Mouse (Mus musculus) hindbrain, embryonic 10.5 days (tissue): ENCODE data around the gene Gapdh. TPM values are rescaled to one million over a fixed set of nuclear protein-coding genes. Genes with fewer than 3 reads are reported as not detected.

ENCODE experiments used
- DNase-seq: peaks from one replicate; pipeline ENCODE4 v3.0.0-alpha.2; 2017; ENCODE audit warnings: low spot score
- H3K27ac ChIP-seq: fragments of 300-500 bp; sonication (generic); 2 replicates; pipeline ENCODE4 v1.5.1; 2016; ENCODE audit warnings: mild to moderate bottlenecking, moderate library complexity
- H3K27me3 ChIP-seq: fragments of 300-500 bp; sonication (generic); 2 replicates; pipeline ENCODE4 v1.6.1; 2016; ENCODE audit warnings: mild to moderate bottlenecking; ENCODE audit not compliant: poor library complexity, insufficient read depth, severe bottlenecking
- H3K36me3 ChIP-seq: fragments of 300-500 bp; sonication (generic); 2 replicates; pipeline ENCODE4 v1.6.1; 2016; ENCODE audit warnings: mild to moderate bottlenecking, moderate library complexity
- H3K4me1 ChIP-seq: fragments of 300-500 bp; sonication (generic); replicated peaks from 2 replicates; pipeline ENCODE4 v1.6.1; 2016; ENCODE audit warnings: mild to moderate bottlenecking
- H3K4me3 ChIP-seq: fragments of 300-500 bp; sonication (generic); 2 replicates; pipeline ENCODE4 v1.5.1; 2016; ENCODE audit warnings: mild to moderate bottlenecking, moderate library complexity
- H3K9me3 ChIP-seq: fragments of 300-500 bp; sonication (generic); 2 replicates; pipeline ENCODE4 v1.6.1; 2016; ENCODE audit warnings: mild to moderate bottlenecking, moderate library complexity
- WGBS: fragments of 180-500 bp; shearing (Covaris S2); methylation state at CpG from one replicate; pipeline ENCODE4 v1.1.7; 2016; 5-methylcytosine and 5-hydroxymethylcytosine counted together
- polyA plus RNA-seq: library from polyadenylated mRNA; unstranded; fragments of >200 nt; fragmentation: Nextera tagmentation; extraction: Ambion mirVana; gene quantifications from 2 replicates; pipeline ENCODE4 v1.2.1, GENCODE M21; 2016

Gapdh gene
- polyA plus RNA-seq, 1 experiment from 2014 or later, result 2,613 TPM

GRCm38 (mm10) chr6:125155262-125155661 lies 11.0 kb downstream of the Gapdh start:
- Histone ChIP-seq H3K4me3 (no peak overlapping the region), H3K4me1 (peaks cover 55% of the 10 kb centered on the region), H3K27ac (no peak overlapping the region), H3K36me3 (peaks cover 93% of the 10 kb centered on the region), H3K9me3 (no peaks in the 10 kb centered on the region), H3K27me3 (no peaks in the 10 kb centered on the region; the same call in 1 of the 2 replicates)
- 88% methylated on average over 8 of the region's 8 CpGs for WGBS
- DNase-seq, result no peak

- no peaks in the 10 kb centered on the region for H3K9me3 ChIP-seq
- H3K4me1 ChIP-seq, result peaks cover 52% of the 10 kb centered on the region
- no peak overlapping the region for H3K27ac ChIP-seq
- DNase-seq, result no peak
- no peak overlapping the region for H3K4me3 ChIP-seq
- H3K27me3 ChIP-seq, result no peaks in the 10 kb centered on the region
- H3K36me3 ChIP-seq, result peaks cover 90% of the 10 kb centered on the region
Observed at GRCm38 (mm10) chr6:125154550-125154949, 11.7 kb downstream of the Gapdh start.

GRCm38 (mm10) chr6:125153682-125154081 lies 12.6 kb downstream of the Gapdh start:
- no peaks in the 10 kb centered on the region for H3K9me3 ChIP-seq
- peaks cover 53% of the 10 kb centered on the region for H3K4me1 ChIP-seq
- no peak for DNase-seq
- H3K27me3 ChIP-seq, result no peaks in the 10 kb centered on the region
- no peak overlapping the region for H3K27ac ChIP-seq
- WGBS, result 90% methylated on average over 4 of the region's 4 CpGs
- peaks cover 89% of the 10 kb centered on the region for H3K36me3 ChIP-seq
- H3K4me3 ChIP-seq, result no peak overlapping the region

- WGBS, result 84% methylated on average over 5 of the region's 5 CpGs
- H3K27me3 ChIP-seq, result no peaks in the 10 kb centered on the region
- peaks cover 91% of the 10 kb centered on the region for H3K36me3 ChIP-seq
- no peak overlapping the region for H3K4me3 ChIP-seq
- peaks cover 55% of the 10 kb centered on the region for H3K4me1 ChIP-seq
- no peak overlapping the region for H3K27ac ChIP-seq
- no peak for DNase-seq
- no peaks in the 10 kb centered on the region for H3K9me3 ChIP-seq
Observed at GRCm38 (mm10) chr6:125153018-125153389, 13.3 kb downstream of the Gapdh start.

- Histone ChIP-seq H3K36me3 (peaks cover 86% of the 10 kb centered on the region), H3K4me1 (peaks cover 55% of the 10 kb centered on the region), H3K9me3 (no peaks in the 10 kb centered on the region), H3K27ac (0 out of 2 replicates have a peak overlapping the region, but pooled peaks have one; percentile 50), H3K4me3 (no peak overlapping the region), H3K27me3 (no peaks in the 10 kb centered on the region)
- WGBS, result 86% methylated on average over 22 of the region's 22 CpGs
- DNase-seq, result no peak
Observed at GRCm38 (mm10) chr6:125152212-125153017, 13.9 kb downstream of the Gapdh start.

- no peaks in the 10 kb centered on the region for H3K27me3 ChIP-seq
- peaks cover 59% of the 10 kb centered on the region for H3K36me3 ChIP-seq
- peaks cover 56% of the 10 kb centered on the region for H3K4me1 ChIP-seq
- WGBS, result 69% methylated on average over 7 of the region's 7 CpGs
- H3K9me3 ChIP-seq, result no peaks in the 10 kb centered on the region
- no peak for DNase-seq
- H3K4me3 ChIP-seq, result no peak overlapping the region
- peak overlapping the region; percentile 35; the same call in 1 of the 2 replicates for H3K27ac ChIP-seq
Observed at GRCm38 (mm10) chr6:125149569-125149950, 16.7 kb downstream of the Gapdh start.

- 82% methylated on average over 16 of the region's 16 CpGs for WGBS
- Histone ChIP-seq H3K4me3 (no peak overlapping the region), H3K9me3 (no peaks in the 10 kb centered on the region), H3K36me3 (peaks cover 62% of the 10 kb centered on the region), H3K4me1 (peaks cover 61% of the 10 kb centered on the region), H3K27ac (peak overlapping the region; percentile 64), H3K27me3 (no peaks in the 10 kb centered on the region)
- DNase-seq, result no peak
Observed at GRCm38 (mm10) chr6:125148926-125149568, 17.2 kb downstream of the Gapdh start.

GRCm38 (mm10) chr6:125148251-125148925 lies 17.9 kb downstream of the Gapdh start:
- no peak for DNase-seq
- Histone ChIP-seq H3K4me3 (no peak overlapping the region; the same call in 1 of the 2 replicates), H3K27ac (peak overlapping the region; percentile 64), H3K9me3 (no peaks in the 10 kb centered on the region), H3K4me1 (peaks cover 63% of the 10 kb centered on the region), H3K27me3 (no peaks in the 10 kb centered on the region), H3K36me3 (peaks cover 62% of the 10 kb centered on the region)
- WGBS, result 76% methylated on average over 18 of the region's 18 CpGs

GRCm38 (mm10) chr6:125147329-125147728 lies 18.9 kb downstream of the Gapdh start:
- Histone ChIP-seq H3K4me1 (peaks cover 61% of the 10 kb centered on the region), H3K27me3 (no peaks in the 10 kb centered on the region), H3K36me3 (peaks cover 62% of the 10 kb centered on the region), H3K27ac (peak overlapping the region; percentile 94; the same call in 1 of the 2 replicates), H3K9me3 (no peaks in the 10 kb centered on the region), H3K4me3 (peak overlapping the region; percentile 87)
- WGBS, result 65% methylated on average over 10 of the region's 10 CpGs
- no peak for DNase-seq

- no peaks in the 10 kb centered on the region for H3K9me3 ChIP-seq
- H3K36me3 ChIP-seq, result peaks cover 62% of the 10 kb centered on the region
- peak overlapping the region; percentile 87 for H3K4me3 ChIP-seq
- no peaks in the 10 kb centered on the region for H3K27me3 ChIP-seq
- H3K27ac ChIP-seq, result peak overlapping the region; percentile 94; the same call in 1 of the 2 replicates
- DNase-seq, result no peak
- peaks cover 59% of the 10 kb centered on the region for H3K4me1 ChIP-seq
- 83% methylated on average over 4 of the region's 4 CpGs for WGBS
Observed at GRCm38 (mm10) chr6:125146797-125147196, 19.5 kb downstream of the Gapdh start.

- H3K27me3 ChIP-seq, result no peaks in the 10 kb centered on the region
- H3K4me1 ChIP-seq, result peaks cover 59% of the 10 kb centered on the region
- WGBS, result 58% methylated on average over 7 of the region's 7 CpGs
- H3K36me3 ChIP-seq, result peaks cover 62% of the 10 kb centered on the region
- no peak for DNase-seq
- H3K4me3 ChIP-seq, result peak overlapping the region; percentile 87
- peak overlapping the region; percentile 94 for H3K27ac ChIP-seq
- H3K9me3 ChIP-seq, result no peaks in the 10 kb centered on the region
Observed at GRCm38 (mm10) chr6:125146148-125146547, 20.1 kb downstream of the Gapdh start.

- Histone ChIP-seq H3K4me1 (peaks cover 59% of the 10 kb centered on the region), H3K27me3 (no peaks in the 10 kb centered on the region), H3K9me3 (no peaks in the 10 kb centered on the region), H3K36me3 (peaks cover 62% of the 10 kb centered on the region), H3K27ac (peak overlapping the region; percentile 94), H3K4me3 (peak overlapping the region; percentile 87)
- 2% methylated on average over 35 of the region's 35 CpGs for whole genome bisulfite sequencing
- no peak for DNase-seq
Observed at GRCm38 (mm10) chr6:125145479-125145951, 20.8 kb downstream of the Gapdh start.
